Mouse (Mus musculus) megakaryocyte, embryonic 14.5 days (primary cell): ENCODE data around the gene Pln.

Experiments used
- FLI1 ChIP-seq: IDR thresholded peaks from 2 replicates; pipeline ENCODE4 v1.6.1; 2012; ENCODE audit warnings: low read length, inconsistent platforms, mixed read lengths
- GATA1 ChIP-seq: IDR thresholded peaks from 3 replicates; pipeline ENCODE4 v1.6.1; 2012; ENCODE audit warnings: mixed read lengths, low read length, inconsistent platforms, borderline replicate concordance

GRCm38 (mm10) chr10:53329257-53329656, 8.2 kb upstream of the Pln start:
- TF ChIP-seq GATA1 (no peak), FLI1 (no peak)
